27 mouse cellular contexts compared by ENCODE assay signal in genomic region chr12:113483492-113484162, GRCm38 (mm10). TPM values are rescaled to one million over a fixed set of nuclear protein-coding genes. Genes with fewer than 3 reads are reported as not detected.
A peak's percentile ranks its signal among the peaks of the same experiment; 100 is the strongest.
DNase-seq lines count a peak whose midpoint lies in the region; ATAC-seq and TF ChIP-seq lines count a peak whose summit lies in the region.
"Had no signal": no experiment of that assay in that cellular context is flagged by ENCODE, and none has a peak within 500 bp of the region (broad histone marks: within the 10 kb centered on the region; RNA-seq: fewer than 3 reads in every experiment).

No protein-coding gene starts in this region.

- TF ChIP-seq CTCF in CH12.LX (conservative IDR thresholded peaks at IDR 0.05 in 1 of 2, IDR thresholded peaks at IDR 0.05 in 1 of 2; ENCODE audit: low read depth in 2 of 2, low read length in 2 of 2) = no peak

- TF ChIP-seq EP300 in CH12.LX (IDR thresholded peaks at IDR 0.05; ENCODE audit: low read length) = no peak

- no peaks in the 10 kb centered on the region for H3K9me3 ChIP-seq in heart, embryonic 10.5 days
- 0 out of 2 replicates have a peak, but pooled peaks cover 7% of the 10 kb centered on the region for H3K9me3 ChIP-seq in heart, embryonic 12.5 days (replicated peaks)
- H3K9me3 ChIP-seq in CH12.LX (replicated peaks; ENCODE audit: low read length) = no peaks in the 10 kb centered on the region
- H3K9me3 ChIP-seq: embryonic facial prominence, embryonic 12.5 days had no signal

- 77% methylated on average over 2 of the region's 2 CpGs for WGBS in heart, embryonic 10.5 days
- WGBS in heart, embryonic 12.5 days = 62% methylated on average over 2 of the region's 2 CpGs

- in situ Hi-C loops in CH12.LX (cut with MboI; ENCODE audit: low pct_ligation_motif_present, low pct_unique_long_range_greater_than_20kb, low sequenced_read_pairs) = loop anchor here (25.0 kb wide), 1 partner anchor 104 kb away; no protein-coding TSS in a partner anchor

- no peaks in the 10 kb centered on the region for H3K4me1 ChIP-seq in heart, embryonic 10.5 days
- H3K4me1 ChIP-seq in heart, embryonic 12.5 days (replicated peaks) = no peaks in the 10 kb centered on the region
- H3K4me1 ChIP-seq in CH12.LX (ENCODE audit: control insufficient read depth in 1 of 2, insufficient read depth in 2 of 2) = peaks cover 0 to 3% of the 10 kb centered on the region in 2 experiments; a peak in 1 of 4 replicates
- H3K4me1 ChIP-seq: embryonic facial prominence, embryonic 10.5 days; embryonic facial prominence, embryonic 12.5 days; forebrain, embryonic 13.5 days; forebrain, embryonic 15.5 days had no signal

- no peak overlapping the region for H3K4me2 ChIP-seq in heart, embryonic 12.5 days
- peak overlapping the region; percentile 74 for H3K4me2 ChIP-seq in CH12.LX (ENCODE audit: insufficient read depth, low read depth, poor library complexity, severe bottlenecking)
- H3K4me2 ChIP-seq: embryonic facial prominence, embryonic 12.5 days; forebrain, embryonic 13.5 days; forebrain, embryonic 15.5 days had no signal

- dilution Hi-C loops in CH12.LX (cut with MboI; ENCODE audit: extremely low pct_ligation_motif_present, extremely low pct_unique_long_range_greater_than_20kb, low sequenced_read_pairs) = no loop called here

- no peak overlapping the region for H3K9ac ChIP-seq in heart, embryonic 12.5 days
- H3K9ac ChIP-seq in CH12.LX (ENCODE audit: insufficient read depth, low read depth) = peak overlapping the region; percentile 98
- H3K9ac ChIP-seq: embryonic facial prominence, embryonic 12.5 days; forebrain, embryonic 13.5 days; forebrain, embryonic 15.5 days; forebrain, postnatal 0 days had no signal

- no peak overlapping the region for H3K27ac ChIP-seq in heart, embryonic 10.5 days
- no peak overlapping the region for H3K27ac ChIP-seq in heart, embryonic 12.5 days (ENCODE audit: poor library complexity, severe bottlenecking)
- peak overlapping the region; percentile 94 for H3K27ac ChIP-seq in CH12.LX (ENCODE audit: insufficient read depth, low read depth)
- H3K27ac ChIP-seq: embryonic facial prominence, embryonic 10.5 days; embryonic facial prominence, embryonic 12.5 days; forebrain, embryonic 13.5 days; forebrain, embryonic 15.5 days had no signal

- peak; percentile 33 for DNase-seq in heart, embryonic 10.5 days (ENCODE audit: low spot score)
- DNase-seq in thymus, postnatal 0 days (ENCODE audit: low spot score) = peak; percentile 1
- no peak for DNase-seq in thymus, postnatal 14 days
- no peak for DNase-seq in CH12.LX (ENCODE audit: extremely low read depth)
- no peak for DNase-seq in left cerebral cortex, adult 8-10 months (ENCODE audit: low spot score in 2 of 2)
- DNase-seq: adrenal gland, adult 8-10 months; adrenal gland, postnatal 14 days; adrenal gland, postnatal 36 days; B cell, adult 2 months; cerebellum, adult 11-12 months; cerebellum, adult 2 months; cerebellum, adult 9-10 months; cerebellum, postnatal 10 days; cerebellum, postnatal 25 days; forebrain, postnatal 0 days had no signal

- H3K36me3 ChIP-seq in heart, embryonic 10.5 days = no peaks in the 10 kb centered on the region
- H3K36me3 ChIP-seq in heart, embryonic 12.5 days = no peaks in the 10 kb centered on the region
- H3K36me3 ChIP-seq in CH12.LX (replicated peaks in 1 of 2; ENCODE audit: control insufficient read depth in 1 of 2, insufficient read depth in 1 of 2, low read length in 1 of 2) = no peaks in the 10 kb centered on the region
- H3K36me3 ChIP-seq: embryonic facial prominence, embryonic 10.5 days; embryonic facial prominence, embryonic 12.5 days; forebrain, embryonic 15.5 days had no signal

- peaks cover 2% of the 10 kb centered on the region for H3K79me2 ChIP-seq in CH12.LX (replicated peaks; ENCODE audit: control insufficient read depth, extremely low read depth, insufficient read depth, poor library complexity, severe bottlenecking)

- peak; percentile 65 for TF ChIP-seq POLR2A in CH12.LX (IDR thresholded peaks at IDR 0.05; ENCODE audit: low read depth, low read length)

- TF ChIP-seq RAD21 in CH12.LX (IDR thresholded peaks at IDR 0.05; ENCODE audit: low read depth, low read length) = no peak

- no peak overlapping the region for H3K4me3 ChIP-seq in heart, embryonic 10.5 days
- no peak overlapping the region for H3K4me3 ChIP-seq in heart, embryonic 12.5 days
- peak overlapping the region; percentile 32 to 66 (median 37) for H3K4me3 ChIP-seq in CH12.LX (replicated peaks in 1 of 3; ENCODE audit: low read depth in 2 of 3, low read length in 2 of 3, poor library complexity in 1 of 3)
- H3K4me3 ChIP-seq: embryonic facial prominence, embryonic 10.5 days; embryonic facial prominence, embryonic 12.5 days; forebrain, embryonic 13.5 days; forebrain, embryonic 15.5 days had no signal

- H3K27me3 ChIP-seq in heart, embryonic 10.5 days (ENCODE audit: insufficient read depth, poor library complexity, severe bottlenecking) = no peaks in the 10 kb centered on the region
- H3K27me3 ChIP-seq in heart, embryonic 12.5 days (replicated peaks) = no peaks in the 10 kb centered on the region
- H3K27me3 ChIP-seq in CH12.LX (replicated peaks) = no peaks in the 10 kb centered on the region
- H3K27me3 ChIP-seq: embryonic facial prominence, embryonic 12.5 days; forebrain, embryonic 13.5 days; forebrain, embryonic 15.5 days had no signal

- ATAC-seq in heart, embryonic 12.5 days (ENCODE audit: insufficient number of reproducible peaks, low FRiP score) = no peak
- ATAC-seq: CD4-positive, CD25-positive, alpha-beta regulatory T cell, adult 4 months; forebrain, embryonic 13.5 days; forebrain, embryonic 15.5 days; forebrain, postnatal 0 days had no signal

TF ChIP-seq in CH12.LX, 34 proteins besides CTCF, POLR2A, EP300 and RAD21:
- no peak for TF ChIP-seq USF2 (conservative IDR thresholded peaks at IDR 0.05; ENCODE audit: low read depth, low read length)
- TF ChIP-seq SIN3A (IDR thresholded peaks at IDR 0.05; ENCODE audit: low read length) = peak; percentile 35; the same call in 1 of the 2 replicates
- no peak for TF ChIP-seq BHLHE40 (IDR thresholded peaks at IDR 0.05; ENCODE audit: low read depth, low read length)
- no peak for TF ChIP-seq GABPA (IDR thresholded peaks at IDR 0.05; ENCODE audit: insufficient replicate concordance, low read depth, low read length)
- TF ChIP-seq RCOR1 (conservative IDR thresholded peaks at IDR 0.05; ENCODE audit: low read depth, low read length) = no peak
- no peak for TF ChIP-seq UBTF (IDR thresholded peaks at IDR 0.05; ENCODE audit: low read depth, low read length)
- TF ChIP-seq MXI1 (IDR thresholded peaks at IDR 0.05; ENCODE audit: low read depth, low read length) = no peak
- 0 out of 2 replicates have a peak, but pooled peaks have one; percentile 12 for TF ChIP-seq KAT2A (IDR thresholded peaks at IDR 0.05; ENCODE audit: insufficient replicate concordance, low read length)
- TF ChIP-seq MAZ (IDR thresholded peaks at IDR 0.05; ENCODE audit: low read depth, low read length) = no peak
- no peak for TF ChIP-seq NRF1 (IDR thresholded peaks at IDR 0.05; ENCODE audit: low read depth, low read length)
- no peak for TF ChIP-seq JUND (conservative IDR thresholded peaks at IDR 0.05; ENCODE audit: low read depth, low read length)
- TF ChIP-seq ETS1 (conservative IDR thresholded peaks at IDR 0.05; ENCODE audit: low read depth, low read length) = no peak
- TF ChIP-seq USF1 (IDR thresholded peaks at IDR 0.05; ENCODE audit: low read depth, low read length) = no peak
- no peak for TF ChIP-seq IRF4 (IDR thresholded peaks at IDR 0.05; ENCODE audit: low read depth, low read length)
- peak; percentile 64 for TF ChIP-seq ZMIZ1 (IDR thresholded peaks at IDR 0.05; ENCODE audit: low read depth, low read length)
- TF ChIP-seq ELF1 (IDR thresholded peaks at IDR 0.05; ENCODE audit: low read depth, low read length) = no peak
- peak; percentile 47; the same call in 1 of the 2 replicates for TF ChIP-seq NELFE (IDR thresholded peaks at IDR 0.05; ENCODE audit: low read depth, low read length)
- TF ChIP-seq SMC3 (IDR thresholded peaks at IDR 0.05; ENCODE audit: low read depth, low read length) = no peak
- no peak for TF ChIP-seq MAX (IDR thresholded peaks at IDR 0.05; ENCODE audit: low read length)
- peak; percentile 86 for TF ChIP-seq TBP (conservative IDR thresholded peaks at IDR 0.05; ENCODE audit: low read depth, low read length)
- TF ChIP-seq CHD1 (IDR thresholded peaks at IDR 0.05; ENCODE audit: low read depth, low read length) = peak; percentile 77; the same call in 1 of the 2 replicates
- no peak for TF ChIP-seq ZC3H11A (IDR thresholded peaks at IDR 0.05; ENCODE audit: low read depth, low read length)
- no peak for TF ChIP-seq E2F4 (IDR thresholded peaks at IDR 0.05; ENCODE audit: insufficient replicate concordance, low read depth, low read length)
- no peak for TF ChIP-seq PAX5 (IDR thresholded peaks at IDR 0.05; ENCODE audit: low read length)
- TF ChIP-seq HCFC1 (IDR thresholded peaks at IDR 0.05; ENCODE audit: low read depth, low read length) = no peak
- TF ChIP-seq ZNF384 (IDR thresholded peaks at IDR 0.05; ENCODE audit: low read depth, low read length) = no peak
- TF ChIP-seq ZKSCAN1 (IDR thresholded peaks at IDR 0.05; ENCODE audit: borderline replicate concordance, low read depth, low read length) = peak; percentile 3; the same call in 1 of the 2 replicates
- TF ChIP-seq POLR2AphosphoS2 (IDR thresholded peaks at IDR 0.05; ENCODE audit: low read depth, low read length) = no peak
- TF ChIP-seq CHD2 (IDR thresholded peaks at IDR 0.05; ENCODE audit: low read length) = 0 out of 2 replicates have a peak, but pooled peaks have one; percentile 12
- no peak for TF ChIP-seq JUN (IDR thresholded peaks at IDR 0.05; ENCODE audit: insufficient read depth, low read depth, low read length)
- TF ChIP-seq MAFK (IDR thresholded peaks at IDR 0.05; ENCODE audit: insufficient replicate concordance, low read length) = no peak
- no peak for TF ChIP-seq MYC (IDR thresholded peaks at IDR 0.05; ENCODE audit: low read depth, low read length)
- TF ChIP-seq TCF12 (IDR thresholded peaks at IDR 0.05; ENCODE audit: low read depth, low read length) = no peak; the same call in 1 of the 2 replicates
- no peak for TF ChIP-seq MEF2A (IDR thresholded peaks at IDR 0.05; ENCODE audit: borderline replicate concordance, low read depth, low read length)

RNA-seq across cellular contexts. Expression of gene Adam6b, which starts 5.7 kb away (rescaled TPM):
- polyA plus RNA-seq in heart, embryonic 10.5 days (2016; fragmentation: Nextera tagmentation; extraction: Ambion mirVana) = not detected in 2 replicates
- not detected in 2 replicates for polyA plus RNA-seq in heart, embryonic 12.5 days (2016; fragmentation: Nextera tagmentation; extraction: Ambion mirVana)
- not detected in 2 replicates for polyA plus RNA-seq in thymus, postnatal 0 days (2015; fragmentation: Nextera tagmentation; extraction: Ambion mirVana)
- total RNA-seq in CH12.LX (2012; rRNA removed) = 0.81 and 1.2 TPM in 2 replicates
- 0.99 and 1.4 TPM in 2 replicates for total RNA-seq in CH12.LX (2014; rRNA removed)
- 0.81 and 1.2 TPM in 2 replicates for polyA plus RNA-seq in CH12.LX (2012; ENCODE audit: insufficient read length, low read depth)
- not detected for total RNA-seq in left cerebral cortex, adult 8-10 months (2022)
- total RNA-seq: adrenal gland, adult 18-20 months; adrenal gland, postnatal 14 days; ES-E14; forebrain, postnatal 0 days; MEL had no signal
- polyA plus RNA-seq: cerebellum, adult 2 months; cortical plate, adult 2 months; embryonic facial prominence, embryonic 10.5 days; embryonic facial prominence, embryonic 12.5 days; embryonic facial prominence, embryonic 14.5 days; forebrain, embryonic 11.5 days; forebrain, embryonic 13.5 days; forebrain, embryonic 15.5 days; forebrain, postnatal 0 days had no signal

Comparison
In these comparisons a context has a peak if more than half of its experiments do, and no peak if none do; other contexts are left out.
1. DNase-seq: peak in heart, embryonic 10.5 days (single experiment) and thymus, postnatal 0 days (single experiment); none in thymus, postnatal 14 days (single experiment), CH12.LX (single experiment) and left cerebral cortex, adult 8-10 months (0 of 2).
2. H3K4me3 ChIP-seq: peak in CH12.LX (3 of 3); none in heart, embryonic 10.5 days (single experiment) and heart, embryonic 12.5 days (single experiment).